Mouse (Mus musculus) heart, adult 2 months (tissue): ENCODE data around the gene Pfdn5. TPM values are rescaled to one million over a fixed set of nuclear protein-coding genes. Genes with fewer than 3 reads are reported as not detected.

Experiments
- DNase-seq, 2 experiments: peaks; one replicate each; pipeline ENCODE4 v3.0.0; 2021
- H3K27ac ChIP-seq: fragments of 200-600 bp; 2 replicates; pipeline ENCODE4 v1.8.1; 2022
- H3K27me3 ChIP-seq: fragments of 200-500 bp; 2 replicates; pipeline ENCODE4 v1.6.1; 2012; ENCODE audit warnings: mild to moderate bottlenecking, low read length, inconsistent platforms, mixed read lengths; ENCODE audit not compliant: control insufficient read depth, insufficient read depth
- H3K36me3 ChIP-seq: fragments of 200-500 bp; 2 replicates; pipeline ENCODE4 v1.6.1; 2012; ENCODE audit warnings: low read length, inconsistent platforms; ENCODE audit not compliant: control insufficient read depth, insufficient read depth
- H3K4me1 ChIP-seq: fragments of 200-500 bp; 2 replicates; pipeline ENCODE4 v1.6.1; 2011; ENCODE audit warnings: low read length; ENCODE audit not compliant: control insufficient read depth, insufficient read depth
- H3K4me3 ChIP-seq: fragments of 200-600 bp; 2 replicates; pipeline ENCODE4 v1.8.1; 2022
- H3K79me2 ChIP-seq: fragments of 200-500 bp; replicated peaks from 2 replicates; pipeline ENCODE4 v1.6.1; 2012; ENCODE audit warnings: mild to moderate bottlenecking, inconsistent platforms, low read length, moderate library complexity, mixed read lengths; ENCODE audit not compliant: control insufficient read depth, insufficient read depth
- H3K9ac ChIP-seq: fragments of 200-500 bp; 2 replicates; pipeline ENCODE4 v1.6.1; 2012; ENCODE audit warnings: low read depth, mild to moderate bottlenecking, control low read depth, inconsistent platforms, low read length, mixed read lengths
- CTCF ChIP-seq: fragments of 200-600 bp; IDR thresholded peaks from 2 replicates; pipeline ENCODE4 v1.8.1; 2022; ENCODE audit warnings: antibody characterized with exemption, mild to moderate bottlenecking, moderate library complexity
- EP300 ChIP-seq: fragments of 200-500 bp; IDR thresholded peaks from 2 replicates; pipeline ENCODE4 v1.6.1; 2011; ENCODE audit warnings: low read depth, low read length, control low read depth; ENCODE audit not compliant: insufficient read depth
- POLR2A ChIP-seq: fragments of 200-500 bp; IDR thresholded peaks from 2 replicates; pipeline ENCODE4 v1.6.1; 2011; ENCODE audit warnings: mild to moderate bottlenecking, low read depth, low read length, control low read depth; ENCODE audit not compliant: insufficient read depth
- WGBS: fragments of 180-500 bp; shearing (Covaris S2); methylation state at CpG from one replicate; pipeline ENCODE4 v1.1.7; 2018; 5-methylcytosine and 5-hydroxymethylcytosine counted together
- intact Hi-C: fragments of 180-260 bp; cut with DNase I; formaldehyde crosslinking; loops from one replicate; pipeline ENCODE4 v1.15.1; 2025
- long read RNA-seq: library from polyadenylated mRNA; stranded (forward); transcript quantifications from one replicate; pipeline ENCODE4 v2.0.0, GENCODE M21; 2021
- polyA plus RNA-seq: library from polyadenylated mRNA; depleted of rRNA; stranded (reverse); fragments of >200 nt; gene quantifications from 2 replicates; pipeline ENCODE4 v1.2.3, GENCODE M21; 2012; rRNA removed
- total RNA-seq, 2 experiments: library from RNA; stranded (reverse); gene quantifications; 2 replicates each; pipeline ENCODE4 v1.2.3; 2021

Pfdn5 gene
- total RNA-seq (100 to 1,000 TPM; 287 to 351 TPM), polyA plus RNA-seq (82.0 and 160 TPM in 2 replicates)
- long read RNA-seq, transcript Pfdn5-205 (6 exons, 1,062 nt), result major isoform, 92 of 101 reads
- long read RNA-seq, partial matches to known transcripts, result 0 of 101 reads
- long read RNA-seq, other reads (novel, unspliced or antisense), result 5 of 101 reads

DNA sequence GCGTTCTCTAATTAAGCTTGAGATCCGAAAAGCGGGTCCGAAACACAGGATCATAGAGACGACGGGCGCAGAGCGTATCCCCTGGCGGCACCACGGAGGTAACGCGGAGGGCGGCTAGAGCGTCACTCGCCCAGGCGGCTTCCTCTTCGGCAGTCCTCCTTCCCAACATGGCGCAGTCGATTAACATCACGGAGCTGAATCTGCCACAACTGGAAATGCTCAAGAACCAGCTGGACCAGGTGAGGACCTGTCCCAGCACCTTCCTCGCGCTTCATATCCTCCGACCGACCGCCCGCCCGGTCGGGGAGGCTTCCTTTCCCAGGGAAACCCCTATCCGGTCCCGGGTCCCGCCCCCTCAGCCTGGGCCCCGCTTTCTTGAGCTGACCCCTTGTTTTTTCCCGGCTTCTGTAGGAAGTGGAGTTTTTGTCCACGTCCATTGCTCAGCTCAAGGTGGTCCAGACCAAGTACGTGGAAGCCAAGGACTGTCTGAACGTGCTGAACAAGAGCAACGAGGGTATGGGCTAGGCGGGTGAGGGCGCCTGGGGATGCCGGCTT is at the start of gene Pfdn5:
Pfdn5 (plus strand) TSS at position 95 of the 555 bp plus-strand sequence.
- WGBS, result under 1% methylated on average over 40 of the region's 40 CpGs
- no peaks in the 10 kb centered on the region for H3K36me3 ChIP-seq
- peak within 1 kb of the TSS; percentile 90 for H3K27ac ChIP-seq
- H3K79me2 ChIP-seq, result no peaks in the 10 kb centered on the region
- TF ChIP-seq CTCF, result peak; percentile 74
- 0 out of 2 replicates have a peak, but pooled peaks have one; percentile 41 for TF ChIP-seq EP300
- TF ChIP-seq POLR2A, result peak; percentile 67
- H3K27me3 ChIP-seq, result no peaks in the 10 kb centered on the region
- H3K9ac ChIP-seq, result peak within 1 kb of the TSS; percentile 93
- intact Hi-C loops, result no loop called here
- H3K4me3 ChIP-seq, result peak within 1 kb of the TSS; percentile 70
- peaks cover 3% of the 10 kb centered on the region for H3K4me1 ChIP-seq
- peak; percentile 90 to 91 for DNase-seq

DNA sequence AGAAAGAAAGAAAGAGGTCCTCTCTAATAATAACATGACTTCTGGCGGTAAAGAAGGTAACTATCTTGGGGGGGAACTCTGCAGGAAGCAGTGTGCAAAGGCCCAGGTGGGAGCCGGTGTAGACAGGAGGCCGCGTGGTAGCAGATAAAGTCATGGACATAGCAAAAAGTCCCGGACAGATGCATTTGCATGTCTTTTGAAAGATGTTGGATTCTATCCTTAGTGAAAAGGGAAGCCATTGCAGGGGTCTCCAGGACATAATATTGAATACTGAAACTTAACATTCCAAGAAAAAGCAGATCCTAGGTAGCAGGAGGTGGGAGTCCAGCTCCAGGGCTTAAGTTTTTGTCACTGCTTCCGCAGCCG is 47.2 kb upstream of the Pfdn5 start:
- H3K4me1 ChIP-seq, result peaks cover 8% of the 10 kb centered on the region; the same call in 1 of the 2 replicates
- intact Hi-C loops, result loop anchor here (1.0 to 2.0 kb wide), 2 partner anchors 30 to 39 kb away; no protein-coding TSS in a partner anchor
- no peak for DNase-seq
- H3K27ac ChIP-seq, result peak overlapping the region; percentile 95
- H3K36me3 ChIP-seq, result no peaks in the 10 kb centered on the region
- peak overlapping the region; percentile 91 for H3K4me3 ChIP-seq
- 36% methylated on average over 7 of the region's 7 CpGs for WGBS
- TF ChIP-seq CTCF, result no peak
- no peak for TF ChIP-seq POLR2A
- TF ChIP-seq EP300, result no peak
- H3K27me3 ChIP-seq, result no peaks in the 10 kb centered on the region
- peaks cover 2% of the 10 kb centered on the region; the same call in 1 of the 2 replicates for H3K79me2 ChIP-seq
- peak overlapping the region; percentile 55 for H3K9ac ChIP-seq

DNA sequence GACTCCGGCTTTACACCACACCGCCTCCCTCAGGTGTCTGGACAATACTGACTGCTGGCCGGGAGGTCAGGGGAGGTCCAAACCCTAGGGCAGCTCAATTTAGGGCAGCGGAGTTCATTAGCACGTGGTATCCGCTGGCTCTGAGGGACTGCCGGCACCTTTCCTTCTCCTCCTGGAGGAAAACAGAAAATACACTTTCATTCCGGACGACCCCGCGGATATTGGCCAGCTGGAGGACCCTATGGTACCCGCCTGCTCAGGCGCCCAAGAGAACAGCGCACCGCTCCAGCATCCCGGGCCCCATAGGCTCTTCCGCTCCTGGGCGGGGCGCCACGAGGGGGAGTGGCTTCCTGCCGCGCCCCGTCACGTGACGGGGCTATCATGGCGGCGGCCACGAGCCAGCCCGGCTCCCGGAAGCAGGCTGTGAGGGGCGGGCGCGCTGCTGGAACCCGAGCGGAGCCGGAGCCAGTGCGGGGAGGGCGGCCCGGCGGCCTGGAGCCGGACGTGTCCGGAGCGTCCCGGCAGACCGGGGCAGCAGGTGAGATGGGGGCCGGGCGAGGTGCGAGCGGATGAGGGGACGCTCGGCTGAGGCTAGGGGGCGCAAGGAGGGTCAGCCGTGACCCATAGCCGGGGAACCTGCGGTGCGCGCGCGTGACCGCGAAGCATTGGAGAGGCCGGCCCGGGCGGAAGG is 46.7 kb upstream of the Pfdn5 start, which contains the start of gene Mfsd5:
Mfsd5 (plus strand) TSS at position 363 of the 691 bp plus-strand sequence.
- H3K4me3 ChIP-seq, result peak within 1 kb of the TSS; percentile 91
- no peaks in the 10 kb centered on the region for H3K27me3 ChIP-seq
- peaks cover 8% of the 10 kb centered on the region; the same call in 1 of the 2 replicates for H3K4me1 ChIP-seq
- DNase-seq, result peak; percentile 91 to 93
- H3K9ac ChIP-seq, result peak within 1 kb of the TSS; percentile 99
- H3K79me2 ChIP-seq, result peaks cover 2% of the 10 kb centered on the region; the same call in 1 of the 2 replicates
- peak; percentile 93 for TF ChIP-seq POLR2A
- peak; percentile 66 for TF ChIP-seq CTCF
- TF ChIP-seq EP300, result no peak
- intact Hi-C loops, result loop anchor here (1.0 to 2.0 kb wide), 2 partner anchors 30 to 40 kb away; no protein-coding TSS in a partner anchor
- whole genome bisulfite sequencing, result under 1% methylated on average over 65 of the region's 65 CpGs
- H3K27ac ChIP-seq, result peak within 1 kb of the TSS; percentile 95
- H3K36me3 ChIP-seq, result no peaks in the 10 kb centered on the region

DNA sequence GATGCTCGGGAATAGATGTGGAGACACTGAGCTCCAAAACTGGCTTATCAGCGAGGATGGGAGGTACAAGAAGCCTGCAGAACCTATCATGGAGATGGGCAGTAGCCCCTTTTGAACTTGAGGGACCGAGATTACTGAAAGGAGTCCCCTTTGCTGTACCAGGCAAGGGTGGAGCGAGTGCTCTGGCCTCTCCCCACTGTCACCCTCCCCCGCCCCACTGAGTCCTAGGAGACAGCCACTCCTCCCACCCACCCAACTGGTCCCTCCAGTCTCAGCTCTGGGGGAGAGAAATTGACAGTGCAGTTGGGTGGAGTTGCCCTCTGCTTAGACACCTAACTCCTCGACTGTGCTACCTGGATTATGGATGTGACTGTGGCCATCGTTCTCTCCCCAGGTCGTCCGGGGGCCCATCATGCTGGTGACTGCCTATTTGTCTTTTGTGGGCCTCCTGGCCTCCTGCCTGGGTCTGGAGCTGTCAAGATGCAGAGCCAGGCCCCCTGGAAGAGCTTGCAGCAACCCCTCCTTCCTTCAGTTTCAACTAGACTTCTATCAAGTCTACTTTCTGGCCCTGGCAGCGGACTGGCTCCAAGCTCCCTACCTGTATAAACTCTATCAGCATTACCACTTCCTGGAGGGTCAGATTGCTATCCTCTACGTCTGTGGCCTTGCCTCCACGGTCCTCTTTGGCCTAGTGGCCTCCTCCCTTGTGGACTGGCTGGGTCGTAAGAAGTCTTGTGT is 46.0 kb upstream of the Pfdn5 start:
- peaks cover 2% of the 10 kb centered on the region; the same call in 1 of the 2 replicates for H3K79me2 ChIP-seq
- no peaks in the 10 kb centered on the region for H3K36me3 ChIP-seq
- H3K4me3 ChIP-seq, result peak overlapping the region; percentile 91
- intact Hi-C loops, result loop anchor here (1.0 to 10.0 kb wide), 3 partner anchors 31 to 165 kb away; partner anchors contain the start of gene Amhr2
- 24% methylated on average over 13 of the region's 13 CpGs for whole genome bisulfite sequencing
- peak overlapping the region; percentile 99 for H3K9ac ChIP-seq
- no peaks in the 10 kb centered on the region for H3K27me3 ChIP-seq
- H3K4me1 ChIP-seq, result peaks cover 8% of the 10 kb centered on the region; the same call in 1 of the 2 replicates
- TF ChIP-seq CTCF, result no peak
- no peak for TF ChIP-seq POLR2A
- no peak for TF ChIP-seq EP300
- DNase-seq, result no peak
- H3K27ac ChIP-seq, result peak overlapping the region; percentile 95

DNA sequence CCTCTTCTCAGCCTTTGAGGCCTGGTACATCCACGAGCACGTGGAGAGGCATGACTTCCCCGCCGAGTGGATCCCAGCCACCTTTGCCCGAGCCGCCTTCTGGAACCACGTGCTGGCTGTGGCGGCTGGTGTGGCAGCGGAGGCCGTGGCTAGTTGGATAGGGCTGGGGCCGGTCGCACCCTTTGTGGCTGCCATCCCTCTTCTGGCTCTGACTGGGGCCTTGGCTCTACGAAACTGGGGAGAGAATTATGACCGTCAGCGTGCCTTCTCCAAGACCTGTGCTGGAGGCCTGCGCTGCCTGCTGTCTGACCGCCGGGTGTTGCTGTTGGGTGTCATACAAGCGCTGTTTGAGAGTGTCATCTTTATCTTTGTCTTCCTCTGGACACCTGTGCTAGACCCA is 45.3 kb upstream of the Pfdn5 start:
- TF ChIP-seq EP300 (no peak), CTCF (no peak), POLR2A (no peak)
- DNase-seq, result no peak
- Histone ChIP-seq H3K4me3 (no peak overlapping the region; the same call in 1 of the 2 replicates), H3K4me1 (peaks cover 8% of the 10 kb centered on the region; the same call in 1 of the 2 replicates), H3K9ac (no peak overlapping the region), H3K27ac (no peak overlapping the region), H3K79me2 (peaks cover 2% of the 10 kb centered on the region; the same call in 1 of the 2 replicates), H3K36me3 (no peaks in the 10 kb centered on the region), H3K27me3 (no peaks in the 10 kb centered on the region)
- WGBS, result 91% methylated on average over 19 of the region's 19 CpGs
- intact Hi-C loops, result loop anchor here (1.0 to 10.0 kb wide), 2 partner anchors 14 to 164 kb away; partner anchors contain the start of gene Amhr2
